Mouse (Mus musculus): Measurements from ENCODE around the gene 2310030G06Rik. TPM values are rescaled to one million over a fixed set of nuclear protein-coding genes. Genes with fewer than 3 reads are reported as not detected.

Gene 2310030G06Rik
- total and polyA plus RNA-seq, 3 experiments = not detected

- Histone ChIP-seq H3K27me3 (ENCODE audit: control insufficient read depth in 1 of 2, insufficient read depth in 2 of 2, low read length in 2 of 2) (peaks cover 23 to 28% of the 10 kb centered on the region in 2 experiments), H3K36me3 (ENCODE audit: control insufficient read depth in 1 of 2, insufficient read depth in 2 of 2, low read length in 2 of 2) (no peaks in the 10 kb centered on the region), H3K27ac (ENCODE audit: control insufficient read depth, low read depth, low read length) (no peak overlapping the region), H3K9me3 (replicated peaks; ENCODE audit: insufficient read depth, low read length) (no peaks in the 10 kb centered on the region), H3K9ac (ENCODE audit: control insufficient read depth, low read depth, low read length, poor library complexity, severe bottlenecking) (no peak overlapping the region), H3K4me1 (ENCODE audit: control insufficient read depth in 1 of 2, insufficient read depth in 2 of 2, low read length in 2 of 2) (no peaks in the 10 kb centered on the region), H3K4me3 (ENCODE audit: control insufficient read depth in 1 of 2, insufficient read depth in 1 of 2, low read depth in 2 of 2, low read length in 2 of 2) (no peak overlapping the region), H3K79me2 (ENCODE audit: control insufficient read depth, insufficient read depth, low read length, poor library complexity) (no peaks in the 10 kb centered on the region)
- DNase-seq (ENCODE audit: low read depth, low spot score) = peak; percentile 26
- TF ChIP-seq TCF12 (IDR thresholded peaks at IDR 0.05; ENCODE audit: low read depth, low read length) = no peak
- peak; percentile 16 to 43 (median 41); a peak in 4 of 6 replicates for TF ChIP-seq CTCF (IDR thresholded peaks at IDR 0.05 in 2 of 3, conservative IDR thresholded peaks at IDR 0.05 in 1 of 3; ENCODE audit: control insufficient read depth in 1 of 3, insufficient read depth in 1 of 3, low read depth in 2 of 3, low read length in 3 of 3, poor library complexity in 1 of 3, severe bottlenecking in 1 of 3)
- peak; percentile 36; the same call in 1 of the 2 replicates for TF ChIP-seq SMC3 (IDR thresholded peaks at IDR 0.05; ENCODE audit: low read depth, low read length)
- no peak for TF ChIP-seq MAX (IDR thresholded peaks at IDR 0.05; ENCODE audit: low read length)
- TF ChIP-seq GATA1 (IDR thresholded peaks at IDR 0.05; ENCODE audit: low read depth, low read length) = no peak
- no peak for TF ChIP-seq NELFE (IDR thresholded peaks at IDR 0.05; ENCODE audit: low read depth, low read length)
- TF ChIP-seq GABPA (IDR thresholded peaks at IDR 0.05; ENCODE audit: low read depth, low read length) = no peak
- no peak for TF ChIP-seq UBTF (IDR thresholded peaks at IDR 0.05; ENCODE audit: borderline replicate concordance, insufficient read depth, low read depth, low read length)
- TF ChIP-seq TAL1 (IDR thresholded peaks at IDR 0.05; ENCODE audit: low read length) = no peak
- TF ChIP-seq RAD21 (IDR thresholded peaks at IDR 0.05; ENCODE audit: low read depth, low read length) = peak; percentile 16; the same call in 1 of the 2 replicates
- TF ChIP-seq JUND (IDR thresholded peaks at IDR 0.05; ENCODE audit: low read depth, low read length) = no peak
Measured at GRCm38 (mm10) chr9:50693631-50694030, 52.7 kb downstream of the 2310030G06Rik start.

- no peak overlapping the region for H3K4me3 ChIP-seq (ENCODE audit: control insufficient read depth in 1 of 2, insufficient read depth in 1 of 2, low read depth in 2 of 2, low read length in 2 of 2)
- no peak for DNase-seq (ENCODE audit: low read depth, low spot score)
- no peaks in the 10 kb centered on the region for H3K4me1 ChIP-seq (ENCODE audit: control insufficient read depth in 1 of 2, insufficient read depth in 2 of 2, low read length in 2 of 2)
- no peaks in the 10 kb centered on the region for H3K9me3 ChIP-seq (replicated peaks; ENCODE audit: insufficient read depth, low read length)
- no peak overlapping the region for H3K27ac ChIP-seq (ENCODE audit: control insufficient read depth, low read depth, low read length)
- no peaks in the 10 kb centered on the region for H3K79me2 ChIP-seq (ENCODE audit: control insufficient read depth, insufficient read depth, low read length, poor library complexity)
- H3K27me3 ChIP-seq (ENCODE audit: control insufficient read depth in 1 of 2, insufficient read depth in 2 of 2, low read length in 2 of 2) = peaks cover 18 to 28% of the 10 kb centered on the region in 2 experiments
- no peak overlapping the region for H3K9ac ChIP-seq (ENCODE audit: control insufficient read depth, low read depth, low read length, poor library complexity, severe bottlenecking)
- TF ChIP-seq KAT2A (conservative IDR thresholded peaks at IDR 0.05; ENCODE audit: low read depth, low read length) (no peak), POLR2A (IDR thresholded peaks at IDR 0.05; ENCODE audit: control insufficient read depth in 1 of 2, insufficient read depth in 1 of 2, low read depth in 1 of 2, low read length in 2 of 2, poor library complexity in 1 of 2) (no peak), MEF2A (IDR thresholded peaks at IDR 0.05; ENCODE audit: extremely low read depth, insufficient replicate concordance, low read depth, low read length, poor library complexity, severe bottlenecking) (no peak), BHLHE40 (IDR thresholded peaks at IDR 0.05; ENCODE audit: borderline replicate concordance, low read depth, low read length) (no peak), ZMIZ1 (IDR thresholded peaks at IDR 0.05; ENCODE audit: low read depth, low read length) (no peak), TAL1 (IDR thresholded peaks at IDR 0.05; ENCODE audit: low read length) (no peak), GABPA (IDR thresholded peaks at IDR 0.05; ENCODE audit: low read depth, low read length) (no peak), MXI1 (IDR thresholded peaks at IDR 0.05; ENCODE audit: low read depth, low read length) (no peak), USF2 (IDR thresholded peaks at IDR 0.05; ENCODE audit: borderline replicate concordance in 1 of 2, insufficient read depth in 1 of 2, low read depth in 1 of 2, low read length in 2 of 2) (no peak), GATA1 (IDR thresholded peaks at IDR 0.05; ENCODE audit: low read depth, low read length) (no peak), SIN3A (IDR thresholded peaks at IDR 0.05; ENCODE audit: low read length) (no peak), E2F4 (IDR thresholded peaks at IDR 0.05; ENCODE audit: borderline replicate concordance, low read depth, low read length) (no peak), TBP (IDR thresholded peaks at IDR 0.05; ENCODE audit: low read depth, low read length) (no peak)
- H3K36me3 ChIP-seq (ENCODE audit: control insufficient read depth in 1 of 2, insufficient read depth in 2 of 2, low read length in 2 of 2) = no peaks in the 10 kb centered on the region
Measured at GRCm38 (mm10) chr9:50692626-50693580, 53.4 kb downstream of the 2310030G06Rik start.

Measured in MEL (cell line).